12 mouse cellular contexts compared by ENCODE assay signal in the genomic region with DNA sequence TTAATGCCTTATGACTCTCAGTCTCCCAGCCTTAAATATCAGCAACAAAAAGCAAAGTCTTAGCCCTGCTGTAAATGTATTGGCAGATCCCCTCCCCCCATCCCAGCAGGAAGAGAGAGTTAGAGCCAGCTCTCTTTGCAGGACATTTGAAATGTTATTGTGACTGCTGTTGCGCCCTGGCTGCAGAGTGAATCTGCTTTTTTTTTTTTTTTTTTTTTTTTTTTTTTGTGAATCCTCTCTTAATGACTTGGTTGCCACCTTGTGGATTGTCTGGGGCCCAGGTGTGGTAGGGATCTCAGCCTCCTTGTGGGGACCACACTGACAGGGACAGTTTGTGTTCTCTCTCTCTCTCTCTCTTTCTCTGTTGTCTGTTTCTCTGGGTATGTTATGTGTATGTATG.
"Had no signal": no experiment of that assay in that cellular context is flagged by ENCODE, and none has a peak within 500 bp of the region (broad histone marks: within the 10 kb centered on the region; RNA-seq: fewer than 3 reads in every experiment).

No protein-coding gene starts in this region.

- ATAC-seq: intestine, embryonic 15.5 days; midbrain, embryonic 15.5 days had no signal

- H3K36me3 ChIP-seq: intestine, embryonic 15.5 days; limb, embryonic 13.5 days; lung, embryonic 15.5 days; midbrain, embryonic 15.5 days; neural tube, embryonic 13.5 days; stomach, embryonic 15.5 days had no signal

- H3K4me3 ChIP-seq: intestine, embryonic 15.5 days; limb, embryonic 13.5 days; lung, embryonic 15.5 days; midbrain, embryonic 15.5 days; neural tube, embryonic 13.5 days; stomach, embryonic 15.5 days had no signal

- H3K27ac ChIP-seq: intestine, embryonic 15.5 days; limb, embryonic 13.5 days; lung, embryonic 15.5 days; midbrain, embryonic 15.5 days; neural tube, embryonic 13.5 days; stomach, embryonic 15.5 days had no signal

- H3K27me3 ChIP-seq: intestine, embryonic 15.5 days; limb, embryonic 13.5 days; lung, embryonic 15.5 days; midbrain, embryonic 15.5 days; neural tube, embryonic 13.5 days; stomach, embryonic 15.5 days had no signal

- H3K4me2 ChIP-seq: intestine, embryonic 15.5 days; limb, embryonic 13.5 days; lung, embryonic 15.5 days; midbrain, embryonic 15.5 days; neural tube, embryonic 13.5 days; stomach, embryonic 15.5 days had no signal

- DNase-seq: kidney, adult 8-10 months; kidney, postnatal 10 days; layer of hippocampus, postnatal 36 days; lung, postnatal 36 days; right cerebral cortex, postnatal 14 days; thymus, postnatal 36 days had no signal

- H3K4me1 ChIP-seq: limb, embryonic 13.5 days; lung, embryonic 15.5 days; midbrain, embryonic 15.5 days; stomach, embryonic 15.5 days had no signal

- H3K9ac ChIP-seq: intestine, embryonic 15.5 days; limb, embryonic 13.5 days; lung, embryonic 15.5 days; midbrain, embryonic 15.5 days; neural tube, embryonic 13.5 days; stomach, embryonic 15.5 days had no signal

- H3K9me3 ChIP-seq: intestine, embryonic 15.5 days; limb, embryonic 13.5 days; lung, embryonic 15.5 days; midbrain, embryonic 15.5 days; neural tube, embryonic 13.5 days; stomach, embryonic 15.5 days had no signal
